Mouse (Mus musculus): ENCODE data around the gene Tgm1.

Gene Tgm1

GRCm38 (mm10) chr14:55713729-55714122 lies at the start of gene Tgm1:
TSS of gene Tgm1 (minus strand) at chr14:55713926.
- DNase-seq: no peak

DNA sequence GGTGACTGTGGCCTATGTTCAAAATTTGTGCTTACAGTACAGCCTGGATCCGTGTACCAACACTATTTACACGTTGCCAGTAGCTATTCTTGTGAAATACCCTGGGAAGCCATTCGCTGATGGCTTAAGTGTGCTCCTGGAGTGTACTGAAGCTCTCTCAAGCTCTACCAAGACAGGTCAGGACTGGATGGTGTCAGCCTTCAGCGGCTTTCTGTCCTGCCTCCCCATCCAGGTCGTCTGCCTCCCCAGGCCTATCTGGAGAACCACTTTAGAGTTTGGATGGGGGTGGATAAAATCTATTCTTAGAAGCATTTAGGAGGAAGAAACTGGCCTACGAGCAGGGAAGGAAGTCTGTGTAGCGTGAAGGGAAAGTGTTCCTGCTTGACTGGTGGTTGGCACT lies 49.4 kb upstream of the Tgm1 start:
- no peak for DNase-seq

GRCm38 (mm10) chr14:55762001-55762821 lies 48.5 kb upstream of the Tgm1 start:
- DNase-seq: peak; percentile 67

DNA sequence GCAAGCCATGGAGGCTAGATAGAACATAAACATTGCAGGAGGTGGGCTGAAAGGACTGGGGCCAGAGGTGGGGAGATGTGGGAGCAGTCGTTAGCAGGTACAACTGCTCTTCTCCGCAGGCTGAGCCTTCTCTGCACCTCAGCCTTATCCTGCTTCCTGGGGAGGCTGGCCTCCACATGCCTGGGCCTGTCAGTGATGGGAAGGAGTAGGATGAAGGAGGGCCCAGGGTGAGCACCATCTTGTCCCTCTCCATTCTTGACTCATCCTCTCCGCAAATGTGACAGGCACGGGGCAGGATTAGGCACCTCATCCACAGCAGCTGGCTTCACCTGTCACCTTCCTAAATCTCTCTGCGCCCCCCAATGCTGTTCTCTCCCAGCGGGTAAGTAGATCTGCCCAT lies 47.4 kb upstream of the Tgm1 start, which contains the start of gene Ltb4r2:
TSS of gene Ltb4r2 (plus strand) at position 266 of the 400 bp plus-strand sequence.
- no peak for DNase-seq

DNA sequence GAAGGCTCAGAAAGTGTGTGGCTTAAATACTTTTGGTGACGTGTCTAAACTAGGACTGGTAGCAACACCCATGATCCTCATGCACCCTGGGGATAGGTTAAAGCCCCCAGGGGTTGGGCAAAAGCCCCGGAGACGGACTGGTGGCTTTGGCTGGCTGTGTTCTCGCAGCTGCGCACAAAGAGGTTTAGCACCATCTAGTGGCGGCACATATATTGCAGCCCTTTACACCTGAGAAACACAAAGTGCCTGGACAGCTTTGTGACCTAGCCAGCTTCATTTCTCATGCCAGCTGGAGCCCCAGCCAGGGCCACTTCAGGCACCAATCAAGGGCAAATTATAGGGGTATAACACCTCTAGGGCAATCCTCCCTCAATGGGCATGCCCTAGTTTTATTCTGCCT lies 46.4 kb upstream of the Tgm1 start:
- peak; percentile 88 for DNase-seq

DNA sequence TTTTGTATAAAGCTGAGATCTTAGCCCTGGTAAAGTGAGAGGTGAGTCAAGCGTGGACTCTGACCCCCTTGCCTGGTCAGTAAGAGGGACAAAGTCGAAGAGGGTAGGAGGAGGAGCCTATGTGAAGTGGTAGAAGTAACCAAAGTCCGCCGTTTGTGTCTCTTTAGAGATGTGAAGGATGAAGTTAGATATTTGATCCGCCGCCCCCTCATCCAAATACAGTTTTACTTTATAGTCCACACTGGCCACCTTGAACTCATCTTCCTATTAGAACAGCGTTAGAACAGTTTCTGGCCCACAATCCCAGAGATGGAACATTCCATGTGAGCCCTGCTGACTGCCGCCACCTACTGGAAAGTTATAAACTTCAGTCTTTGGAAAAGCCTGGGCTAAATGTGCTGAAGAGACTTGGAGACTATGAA lies 44.6 kb upstream of the Tgm1 start, which contains the start of gene Cideb:
TSS of gene Cideb (minus strand) at position 96 of the 422 bp plus-strand sequence.
- peak; percentile 34 for DNase-seq

DNA sequence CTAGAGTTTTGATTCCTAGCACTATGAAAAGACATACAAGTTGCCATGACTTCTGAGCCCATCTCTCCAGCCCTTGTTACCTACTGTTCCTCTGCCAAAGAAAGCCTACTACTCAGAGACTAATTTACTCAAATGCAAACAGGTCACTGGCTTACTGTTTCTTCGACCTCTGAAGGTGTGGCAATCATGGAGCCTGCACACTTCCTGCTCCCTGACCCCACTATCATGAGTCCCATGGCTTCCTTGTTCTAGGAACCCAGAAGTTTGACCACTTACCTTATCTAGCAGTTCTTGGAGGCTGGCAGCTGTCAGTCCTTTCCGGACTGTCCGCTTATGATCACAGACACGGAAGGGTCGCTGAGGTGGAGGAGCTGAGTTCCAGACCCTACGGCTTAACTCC lies 43.8 kb upstream of the Tgm1 start:
- DNase-seq: no peak

- DNase-seq: no peak
These were observed 33.5 kb upstream of the Tgm1 start for GRCm38 (mm10) chr14:55747051-55747847.

DNA sequence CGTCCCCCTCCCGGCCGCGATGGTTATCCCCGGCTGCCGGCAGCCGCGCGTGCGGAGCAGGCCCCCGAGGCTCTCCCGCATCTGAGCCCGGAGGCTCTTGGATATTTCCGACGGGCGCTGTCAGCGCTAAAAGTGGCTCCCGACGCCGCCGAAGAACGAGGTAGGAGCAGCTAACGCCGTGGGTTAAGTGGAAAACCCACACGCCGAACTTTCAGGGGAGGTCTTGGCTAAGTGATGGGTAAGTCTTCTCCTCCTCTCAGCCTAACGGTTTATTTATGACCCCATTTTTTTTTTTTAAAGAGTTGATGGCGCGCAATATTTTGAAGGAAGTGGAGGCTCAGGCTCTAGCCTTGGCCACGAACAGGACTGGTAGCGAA lies 32.1 kb upstream of the Tgm1 start:
- DNase-seq: no peak

- DNase-seq: peak; percentile 85
These were observed 31.6 kb upstream of the Tgm1 start, which contains the start of the genes Dhrs1 and Nop9 for GRCm38 (mm10) chr14:55745180-55745860. TSS of gene Dhrs1 (minus strand) at chr14:55745690. TSS of gene Nop9 (plus strand) at chr14:55745693.

- DNase-seq: peak; percentile 90
These were observed 30.0 kb upstream of the Tgm1 start for GRCm38 (mm10) chr14:55743711-55744110.

GRCm38 (mm10) chr14:55737086-55737687 lies 23.5 kb upstream of the Tgm1 start:
- no peak for DNase-seq

- DNase-seq: no peak
These were observed 22.0 kb upstream of the Tgm1 start for GRCm38 (mm10) chr14:55735758-55736157.

GRCm38 (mm10) chr14:55735334-55735733 lies 21.6 kb upstream of the Tgm1 start:
- no peak for DNase-seq

GRCm38 (mm10) chr14:55734869-55735268 lies 21.1 kb upstream of the Tgm1 start:
- no peak for DNase-seq

- DNase-seq: no peak
These were observed 20.2 kb upstream of the Tgm1 start for GRCm38 (mm10) chr14:55733889-55734288.

GRCm38 (mm10) chr14:55730531-55731032 lies 16.9 kb upstream of the Tgm1 start:
- no peak for DNase-seq

DNA sequence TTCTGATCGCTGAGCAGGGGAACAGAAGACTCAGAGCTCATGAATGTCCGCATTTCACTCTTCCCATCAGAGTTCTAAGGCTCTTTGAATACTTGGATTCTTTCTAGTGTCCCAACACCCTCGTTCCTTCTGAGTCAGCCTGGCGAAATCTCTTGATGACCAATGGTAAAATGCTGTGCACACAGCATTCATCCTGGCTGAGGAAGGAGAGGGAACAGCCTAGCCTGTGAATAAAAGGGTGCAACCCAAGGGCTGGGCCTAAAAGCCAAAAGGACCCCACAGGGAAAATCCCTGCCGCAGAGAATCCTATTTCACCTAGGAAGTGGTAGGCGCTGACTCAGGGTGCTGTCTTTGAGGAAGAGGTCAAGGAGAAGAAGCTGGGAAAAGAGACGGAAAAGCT lies 16.4 kb upstream of the Tgm1 start:
- no peak for DNase-seq

- no peak for DNase-seq
These were observed 14.4 kb upstream of the Tgm1 start for GRCm38 (mm10) chr14:55727889-55728685.

GRCm38 (mm10) chr14:55726261-55726660 lies 12.5 kb upstream of the Tgm1 start:
- no peak for DNase-seq

- no peak for DNase-seq
These were observed 10.7 kb upstream of the Tgm1 start for GRCm38 (mm10) chr14:55724411-55724871.

GRCm38 (mm10) chr14:55723433-55723832 lies 9.7 kb upstream of the Tgm1 start:
- DNase-seq: no peak

Measured in right cerebral cortex, postnatal 4 days (tissue).